In the genomic region with DNA sequence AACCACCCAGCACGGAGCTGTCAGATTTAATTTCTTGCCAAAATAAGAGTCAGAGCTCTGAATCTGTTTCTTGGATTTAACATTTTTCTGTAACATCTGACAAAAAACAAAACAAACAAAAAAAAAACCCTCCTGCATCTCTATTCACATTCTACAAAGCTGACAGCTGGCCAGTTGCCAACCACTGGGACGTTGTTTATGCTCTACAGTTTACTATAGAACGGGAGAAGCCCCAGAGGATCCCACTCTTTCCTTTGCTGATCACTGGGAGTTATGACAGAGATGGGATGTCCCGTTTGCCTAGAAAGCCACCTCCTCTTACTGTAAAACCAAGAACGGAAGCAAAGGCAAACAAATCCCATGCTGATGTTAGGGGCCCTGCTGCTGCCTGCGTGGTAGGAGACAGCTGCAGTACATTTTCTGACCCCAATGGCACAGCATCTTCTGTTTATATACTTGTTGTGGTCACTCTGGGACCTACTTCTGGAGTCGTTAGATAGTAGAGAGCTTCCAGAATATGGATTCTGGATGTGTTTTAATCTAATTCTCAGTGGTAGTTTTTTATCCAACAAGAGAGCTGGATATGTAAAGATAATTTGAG, we compare ENCODE assay signal across 8 mouse cellular contexts.
DNase-seq lines count a peak whose midpoint lies in the region; ATAC-seq lines count a peak whose summit lies in the region.
"Had no signal": no experiment of that assay in that cellular context is flagged by ENCODE, and none has a peak within 500 bp of the region (broad histone marks: within the 10 kb centered on the region; RNA-seq: fewer than 3 reads in every experiment).

No protein-coding gene starts in this region.

- peak; percentile 29 for DNase-seq in gastrocnemius, postnatal 10 days
- DNase-seq in gastrocnemius, postnatal 14 days = no peak
- peak; percentile 62 for DNase-seq in kidney, postnatal 10 days
- no peak for DNase-seq in kidney, adult 18-20 months
- peak; percentile 17 for DNase-seq in brain, adult 2 months (ENCODE audit: low read depth, low spot score)
- DNase-seq in kidney, postnatal 4 days = peak; percentile 72 to 76
- DNase-seq: right cerebral cortex, adult 18-20 months had no signal

- intact Hi-C loops in gastrocnemius, postnatal 14 days (cut with DNase I; ENCODE audit: low total_unique reads) = no loop called here

- no peak for ATAC-seq in erythroid progenitor cell, adult 5-6 weeks (replicated peaks; ENCODE audit: low FRiP score, poor library complexity, severe bottlenecking)

Comparison
In these comparisons a context has a peak if more than half of its experiments do, and no peak if none do; other contexts are left out.
1. DNase-seq: peak in gastrocnemius, postnatal 10 days (single experiment), kidney, postnatal 10 days (single experiment), brain, adult 2 months (single experiment) and kidney, postnatal 4 days (2 of 2); none in gastrocnemius, postnatal 14 days (single experiment) and kidney, adult 18-20 months (single experiment).